Mouse (Mus musculus): Measurements from ENCODE around the gene Numa1. TPM values are rescaled to one million over a fixed set of nuclear protein-coding genes. Genes with fewer than 3 reads are reported as not detected.
"Not testable (repeated sequence)": the region's sequence is repeated elsewhere in the genome, so short reads cannot be mapped to it uniquely, and the experiment has no call there.

Gene Numa1
- total RNA-seq, 2 experiments from 2014 or later: 115 to 123 TPM

DNA sequence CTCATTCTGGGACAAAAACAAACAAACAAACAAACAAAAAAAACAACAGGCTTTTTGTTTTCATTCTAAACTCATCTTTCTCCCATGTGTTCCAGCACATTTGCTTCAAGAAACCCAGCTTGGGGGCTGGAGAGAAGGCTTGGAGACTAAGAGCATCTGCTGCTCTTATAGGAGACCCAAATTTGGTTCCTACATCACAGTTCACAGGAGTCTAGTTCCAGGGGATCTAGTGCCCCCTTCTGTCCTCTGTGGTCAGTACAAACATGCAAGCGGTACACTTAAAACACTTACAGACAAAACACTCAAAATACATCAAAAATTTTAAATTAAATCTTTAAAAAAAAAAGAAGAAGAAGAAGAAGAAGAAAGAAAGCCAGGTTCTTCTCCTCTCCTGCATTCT, 101.0 kb downstream of the Numa1 start:
- no peak for DNase-seq (ENCODE audit: low spot score in 2 of 2)

DNA sequence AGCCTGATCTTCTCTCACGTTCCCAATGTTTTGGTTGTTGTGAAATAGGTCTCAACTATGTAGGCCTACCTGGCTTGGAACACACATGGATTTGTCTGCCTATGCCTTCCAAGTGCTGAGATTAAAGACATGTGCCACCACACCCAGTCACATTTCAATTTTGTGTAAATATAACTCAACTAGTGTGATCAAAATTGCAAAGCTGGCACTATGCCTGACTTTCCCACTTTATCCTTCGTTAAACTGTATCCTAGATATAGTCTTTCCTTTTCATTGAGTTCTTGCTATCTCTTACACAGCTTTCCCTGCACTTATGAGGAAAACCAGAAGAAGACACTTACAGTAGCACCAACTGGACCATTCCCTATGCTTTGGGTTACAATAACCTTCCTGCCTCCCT, 101.6 kb downstream of the Numa1 start:
- DNase-seq (ENCODE audit: low spot score in 2 of 2): no peak

DNA sequence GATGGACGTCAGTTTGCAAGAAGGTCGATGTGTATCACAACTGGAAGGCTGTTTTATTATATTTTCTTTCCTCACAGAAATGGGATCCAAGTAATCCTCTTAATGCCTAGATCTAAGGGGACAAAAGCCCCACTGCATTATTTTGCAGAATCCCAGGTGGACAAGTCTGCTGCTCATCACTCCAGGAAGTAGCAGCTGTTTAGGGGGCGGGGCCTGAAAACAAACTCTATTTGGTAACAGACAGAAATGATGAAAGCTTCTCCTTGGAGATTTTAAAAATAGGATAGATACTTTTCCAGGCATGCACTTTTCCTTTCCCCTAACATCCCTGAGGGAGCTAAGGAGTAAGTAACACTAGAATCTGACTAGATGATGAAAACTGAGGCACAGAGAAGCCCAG, 103.4 kb downstream of the Numa1 start:
- no peak for DNase-seq (ENCODE audit: low spot score in 2 of 2)

DNA sequence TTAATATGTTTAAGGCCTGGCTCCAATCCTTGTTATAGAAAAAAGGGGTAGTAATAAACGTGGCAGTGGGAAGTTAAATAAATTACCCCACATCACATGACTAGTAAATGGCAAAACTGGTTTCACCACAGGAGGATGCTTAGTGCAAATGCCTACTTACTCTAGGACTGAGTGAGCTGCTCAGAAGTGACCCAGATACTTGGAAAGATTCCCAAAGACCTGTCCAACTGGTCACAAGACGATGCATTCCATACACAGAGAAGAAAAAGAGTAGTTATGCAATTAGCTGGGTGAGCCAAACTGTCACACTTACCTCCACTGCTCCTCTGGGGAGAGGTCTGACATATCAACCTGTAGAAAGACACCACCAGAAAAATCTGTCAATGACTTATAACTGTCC, 108.4 kb downstream of the Numa1 start:
- DNase-seq (ENCODE audit: low spot score in 2 of 2): no peak

DNA sequence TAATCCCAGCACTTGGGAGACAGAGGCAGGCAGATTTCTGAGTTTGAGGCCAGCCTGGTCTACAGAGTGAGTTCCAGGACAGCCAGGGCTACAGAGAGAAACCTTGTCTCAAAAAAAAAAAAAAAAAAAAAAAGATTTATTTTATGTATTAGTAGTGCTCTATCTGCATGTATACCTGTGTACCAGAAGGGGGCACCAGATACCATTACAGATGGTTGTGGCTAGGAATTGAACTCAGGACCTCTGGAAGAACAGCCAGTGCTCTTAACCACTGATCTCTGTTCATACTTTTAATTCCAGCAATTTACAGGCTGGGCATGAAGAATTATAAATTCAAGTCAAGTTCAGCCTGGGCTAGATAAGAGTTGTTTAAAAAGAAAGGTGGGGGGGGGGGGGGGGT, 114.6 kb downstream of the Numa1 start:
- not testable (repeated sequence) for DNase-seq (ENCODE audit: low spot score in 2 of 2)

DNA sequence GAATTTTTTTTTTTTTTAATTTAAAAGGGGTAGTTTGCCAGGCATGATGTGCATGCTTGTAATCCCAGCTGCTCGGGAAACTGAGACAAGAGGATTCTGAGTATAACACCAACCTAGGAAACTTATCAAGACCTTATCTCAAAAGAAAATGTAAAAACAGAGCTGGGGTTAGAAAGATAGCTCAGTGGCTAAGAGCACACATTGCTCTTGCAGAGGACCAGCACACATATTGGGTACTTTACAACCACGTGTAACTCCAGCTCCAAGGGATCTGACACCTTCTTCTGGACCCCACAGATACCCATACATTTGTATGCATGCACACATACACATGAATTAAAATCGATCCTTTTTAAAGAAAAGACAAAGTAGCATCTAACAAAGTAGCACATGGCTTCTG, 127.4 kb downstream of the Numa1 start:
- DNase-seq (ENCODE audit: low spot score in 2 of 2): no peak

DNA sequence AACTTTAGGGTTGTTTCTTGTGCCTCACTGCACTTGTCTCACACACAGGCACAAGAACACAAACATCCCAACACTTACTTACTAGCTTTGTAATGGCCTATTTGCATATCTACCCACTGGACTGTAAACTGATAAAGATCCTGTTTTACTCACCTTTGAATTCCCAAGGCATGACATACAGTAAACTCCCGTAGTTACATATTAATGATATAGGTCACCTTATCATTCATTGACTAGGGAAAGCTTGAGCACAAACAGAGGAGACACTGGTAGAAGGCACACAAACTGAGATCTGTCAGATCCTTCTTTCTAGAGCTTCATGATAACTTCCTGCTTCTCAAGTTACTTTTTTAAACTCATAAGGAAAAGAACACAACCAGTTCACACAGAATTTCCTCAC, 128.3 kb downstream of the Numa1 start:
- DNase-seq (ENCODE audit: low spot score in 2 of 2): no peak

DNA sequence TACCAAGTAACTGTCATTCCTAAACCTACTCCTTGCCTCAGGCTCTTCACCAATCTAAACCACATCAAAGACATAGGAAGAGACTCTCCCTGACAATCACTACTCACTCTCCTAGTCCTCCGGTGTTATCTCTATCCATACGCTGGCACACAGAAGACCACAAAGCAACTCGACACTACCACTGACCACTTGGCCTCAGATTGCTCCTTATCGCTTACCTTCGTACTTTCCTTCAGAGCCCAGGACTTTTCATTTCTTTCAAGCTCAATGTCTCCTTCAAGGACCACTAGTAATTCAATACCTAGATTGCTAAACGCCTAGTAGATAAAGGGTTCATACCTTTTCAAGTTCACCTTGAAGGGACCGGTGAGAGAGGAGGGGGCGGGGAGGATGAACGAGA, 130.0 kb downstream of the Numa1 start:
- DNase-seq (ENCODE audit: low spot score in 2 of 2): no peak

Other genes with a start within 250 kb of the Numa1 start
- under 1 TPM; 0.26 to 0.27 TPM for gene Phox2a, start 115.8 kb upstream of the Numa1 start, total RNA-seq (2021)
- 100 to 1,000 TPM in 1 of 2 experiments, 10 to 100 TPM in 1; 95.1 to 101 TPM for gene Inppl1, start 95.9 kb upstream of the Numa1 start, total RNA-seq (2021)
- 1 to 10 TPM; 6.4 to 9.1 TPM for gene Folr2, start 76.9 kb upstream of the Numa1 start, total RNA-seq (2021)
- 10 to 100 TPM; 21.4 to 24.4 TPM for gene Anapc15, start 70.4 kb upstream of the Numa1 start, total RNA-seq (2021)
- gene Folr1, start 63.3 kb upstream of the Numa1 start, total RNA-seq (2021): 1 to 10 TPM; 1.1 to 1.6 TPM
- gene Lamtor1, start 28.2 kb upstream of the Numa1 start, total RNA-seq (2021): 100 to 1,000 TPM; 105 to 106 TPM
- gene Tomt, start 27.8 kb upstream of the Numa1 start, total RNA-seq (2021): under 1 TPM in 1 of 2 experiments, not detected in 1; 0.10 TPM
- gene Lrrc51, start 216 bp upstream of the Numa1 start, total RNA-seq (2021): 1 to 10 TPM; 2.8 to 3.1 TPM
- gene Il18bp, start 84.6 kb downstream of the Numa1 start, total RNA-seq (2021): 1 to 10 TPM; 5.0 to 6.2 TPM
- 10 to 100 TPM; 27.4 to 31.3 TPM for gene Rnf121, start 131.4 kb downstream of the Numa1 start, total RNA-seq (2021)
- 10 to 100 TPM; 14.5 to 18.6 TPM for gene Xndc1, start 131.4 kb downstream of the Numa1 start, total RNA-seq (2021)
- 1 to 10 TPM; 1.4 to 2.6 TPM for gene Xntrpc, start 131.6 kb downstream of the Numa1 start, total RNA-seq (2021)
- gene Trpc2, start 149.0 kb downstream of the Numa1 start, total RNA-seq (2021): under 1 TPM; 0.29 to 0.93 TPM
- gene Art1, start 167.6 kb downstream of the Numa1 start, total RNA-seq (2021): 100 to 1,000 TPM; 223 to 276 TPM
- gene Art5, start 175.4 kb downstream of the Numa1 start, total RNA-seq (2021): 10 to 100 TPM in 1 of 2 experiments, 1 to 10 TPM in 1; 8.8 to 13.6 TPM
- gene Chrna10, start 182.7 kb downstream of the Numa1 start, total RNA-seq (2021): not detected